Mouse (Mus musculus) myocyte (in vitro differentiated cells): ENCODE measurements around the gene Tpm1. TPM values are rescaled to one million over a fixed set of nuclear protein-coding genes. Genes with fewer than 3 reads are reported as not detected.

ENCODE experiments used
- H3K27me3 ChIP-seq: one replicate; pipeline ENCODE4 v1.6.1; 2011; ENCODE audit not compliant: control insufficient read depth, insufficient read depth, insufficient read length
- H3K36me3 ChIP-seq: one replicate; pipeline ENCODE4 v1.6.1; 2011; ENCODE audit not compliant: control insufficient read depth, insufficient read depth
- H3K4me2 ChIP-seq: one replicate; pipeline ENCODE4 v1.6.1; 2011; ENCODE audit warnings: low read depth, control low read depth
- H3K4me3 ChIP-seq: one replicate; pipeline ENCODE4 v1.5.1; 2011; ENCODE audit warnings: mild to moderate bottlenecking, control low read depth, moderate library complexity
- H3K79me2 ChIP-seq: one replicate; pipeline ENCODE4 v1.6.1; 2011; ENCODE audit not compliant: control insufficient read depth, insufficient read depth
- H3ac ChIP-seq: one replicate; pipeline ENCODE4 v1.6.1; 2011; ENCODE audit not compliant: control insufficient read depth, insufficient read length
- CEBPB ChIP-seq: IDR thresholded peaks from 2 replicates; pipeline ENCODE4 v1.6.1; 2011; ENCODE audit warnings: mild to moderate bottlenecking, moderate library complexity; ENCODE audit not compliant: poor library complexity, insufficient read depth, severe bottlenecking
- E2F4 ChIP-seq: IDR thresholded peaks from one replicate; pipeline ENCODE4 v1.6.1; 2011; ENCODE audit warnings: mild to moderate bottlenecking, control low read depth, moderate library complexity; ENCODE audit not compliant: insufficient read depth
- MAX ChIP-seq: IDR thresholded peaks from one replicate; pipeline ENCODE4 v1.6.1; 2011; ENCODE audit warnings: low read depth, mild to moderate bottlenecking, control low read depth
- MYOD1 ChIP-seq, 3 experiments: IDR thresholded peaks; one replicate each; pipeline ENCODE4 v1.6.1; 2011; ENCODE audit warnings: control low read depth in 2 of 3, low read depth in 2 of 3, mild to moderate bottlenecking in 2 of 3, moderate library complexity in 1 of 3; ENCODE audit not compliant: insufficient read length in 2 of 3, control insufficient read depth in 1 of 3
- MYOG ChIP-seq, 3 experiments: IDR thresholded peaks; one replicate each; pipeline ENCODE4 v1.6.1; 2011; ENCODE audit warnings: control low read depth in 2 of 3, low read depth in 2 of 3, mild to moderate bottlenecking in 2 of 3; ENCODE audit not compliant: insufficient read length in 2 of 3, control insufficient read depth in 1 of 3, insufficient read depth in 1 of 3
- POLR2A ChIP-seq: IDR thresholded peaks from one replicate; pipeline ENCODE4 v1.6.1; 2011; ENCODE audit warnings: low read depth, mild to moderate bottlenecking, control low read depth, moderate library complexity; ENCODE audit not compliant: insufficient read length
- POLR2AphosphoS2 ChIP-seq: IDR thresholded peaks from one replicate; pipeline ENCODE4 v1.6.1; 2011; ENCODE audit warnings: low read depth, control low read depth; ENCODE audit not compliant: insufficient read length
- REST ChIP-seq: IDR thresholded peaks from one replicate; pipeline ENCODE4 v1.6.1; 2011; ENCODE audit warnings: mild to moderate bottlenecking, control low read depth, moderate library complexity; ENCODE audit not compliant: insufficient read depth, insufficient read length
- SRF ChIP-seq: IDR thresholded peaks from one replicate; pipeline ENCODE4 v1.6.1; 2011; ENCODE audit warnings: low read depth; ENCODE audit not compliant: control insufficient read depth, insufficient read length
- TCF12 ChIP-seq: IDR thresholded peaks from one replicate; pipeline ENCODE4 v1.6.1; 2011; ENCODE audit warnings: mild to moderate bottlenecking, control low read depth; ENCODE audit not compliant: poor library complexity, insufficient read depth, severe bottlenecking
- TCF3 ChIP-seq: IDR thresholded peaks from one replicate; pipeline ENCODE4 v1.6.1; 2011; ENCODE audit warnings: low read depth, control low read depth; ENCODE audit not compliant: insufficient read length
- USF1 ChIP-seq: IDR thresholded peaks from one replicate; pipeline ENCODE4 v1.6.1; 2011; ENCODE audit warnings: low read depth, mild to moderate bottlenecking, control low read depth, moderate library complexity
- polyA plus RNA-seq: library from polyadenylated mRNA; unstranded; fragments of >200 nt; fragmentation: generic; extraction: Trizol; gene quantifications from one replicate; pipeline ENCODE4 v1.2.1, GENCODE M21; 2012; ENCODE audit warnings: missing spikeins

The Tpm1 gene
- polyA plus RNA-seq, 1 experiment = 1,921 TPM

GRCm38 (mm10) chr9:67026890-67027289 is 22.3 kb downstream of the Tpm1 start:
- Histone ChIP-seq H3K79me2 (peaks cover 3% of the 10 kb centered on the region), H3K4me3 (no peak overlapping the region), H3ac (no peak overlapping the region), H3K36me3 (peaks cover 88% of the 10 kb centered on the region), H3K4me2 (no peak overlapping the region), H3K27me3 (no peaks in the 10 kb centered on the region)
- TF ChIP-seq MAX (no peak), POLR2AphosphoS2 (peak; percentile 47), TCF3 (no peak), POLR2A (no peak), E2F4 (no peak)

GRCm38 (mm10) chr9:67026061-67026460 is 23.1 kb downstream of the Tpm1 start:
- Histone ChIP-seq H3K36me3 (peaks cover 89% of the 10 kb centered on the region), H3K4me3 (no peak overlapping the region), H3K27me3 (no peaks in the 10 kb centered on the region), H3K79me2 (peaks cover 3% of the 10 kb centered on the region), H3K4me2 (no peak overlapping the region), H3ac (no peak overlapping the region)
- peak in 1 of 3 experiments; percentile 17 for TF ChIP-seq MYOG (IDR thresholded peaks at IDR 0.05; ENCODE audit: control insufficient read depth in 1 of 3, insufficient read depth in 1 of 3, insufficient read length in 2 of 3, low read depth in 2 of 3)
- TF ChIP-seq REST = no peak
- peak; percentile 70 for TF ChIP-seq POLR2AphosphoS2

- TF ChIP-seq MYOD1 (IDR thresholded peaks at IDR 0.05; ENCODE audit: control insufficient read depth in 1 of 3, insufficient read length in 2 of 3, low read depth in 2 of 3) = no peak
- TF ChIP-seq MYOG (IDR thresholded peaks at IDR 0.05; ENCODE audit: control insufficient read depth in 1 of 3, insufficient read depth in 1 of 3, insufficient read length in 2 of 3, low read depth in 2 of 3) = peak in 1 of 3 experiments; percentile 12
- no peak for TF ChIP-seq TCF12
- peak; percentile 27 for TF ChIP-seq MAX
- no peak for TF ChIP-seq E2F4
- TF ChIP-seq USF1 = no peak
- no peak for TF ChIP-seq TCF3
- TF ChIP-seq POLR2AphosphoS2 = peak; percentile 77
- TF ChIP-seq CEBPB = peak; percentile 79
- TF ChIP-seq POLR2A = peak; percentile 40
- no peak for TF ChIP-seq SRF
- no peak for TF ChIP-seq REST
- Histone ChIP-seq H3K4me2 (peak overlapping the region; percentile 41), H3K36me3 (peaks cover 84% of the 10 kb centered on the region), H3K27me3 (no peaks in the 10 kb centered on the region), H3ac (no peak overlapping the region), H3K4me3 (no peak overlapping the region), H3K79me2 (peaks cover 3% of the 10 kb centered on the region)
Observed at GRCm38 (mm10) chr9:67024889-67025692, 24.1 kb downstream of the Tpm1 start.

- Histone ChIP-seq H3K36me3 (peaks cover 67% of the 10 kb centered on the region), H3K27me3 (no peaks in the 10 kb centered on the region), H3ac (no peak overlapping the region), H3K4me2 (no peak overlapping the region), H3K79me2 (peaks cover 3% of the 10 kb centered on the region), H3K4me3 (no peak overlapping the region)
- peak; percentile 16 for TF ChIP-seq POLR2A
- no peak for TF ChIP-seq MYOG (IDR thresholded peaks at IDR 0.05; ENCODE audit: control insufficient read depth in 1 of 3, insufficient read depth in 1 of 3, insufficient read length in 2 of 3, low read depth in 2 of 3)
- peak; percentile 75 for TF ChIP-seq POLR2AphosphoS2
Observed at GRCm38 (mm10) chr9:67023371-67023770, 25.8 kb downstream of the Tpm1 start.

GRCm38 (mm10) chr9:67020063-67020462 is 29.1 kb downstream of the Tpm1 start:
- Histone ChIP-seq H3ac (no peak overlapping the region), H3K36me3 (peaks cover 35% of the 10 kb centered on the region), H3K79me2 (no peaks in the 10 kb centered on the region), H3K27me3 (no peaks in the 10 kb centered on the region), H3K4me2 (no peak overlapping the region), H3K4me3 (no peak overlapping the region)
- TF ChIP-seq POLR2AphosphoS2 (peak; percentile 76), MAX (no peak)

GRCm38 (mm10) chr9:67013501-67013900 is 35.7 kb downstream of the Tpm1 start:
- TF ChIP-seq MAX (no peak), MYOG (IDR thresholded peaks at IDR 0.05; ENCODE audit: control insufficient read depth in 1 of 3, insufficient read depth in 1 of 3, insufficient read length in 2 of 3, low read depth in 2 of 3) (no peak), E2F4 (no peak), POLR2AphosphoS2 (no peak), MYOD1 (IDR thresholded peaks at IDR 0.05; ENCODE audit: control insufficient read depth in 1 of 3, insufficient read length in 2 of 3, low read depth in 2 of 3) (no peak), POLR2A (no peak), CEBPB (no peak), USF1 (no peak), TCF12 (no peak), REST (no peak), TCF3 (no peak), SRF (no peak)
- H3K27me3 ChIP-seq = no peaks in the 10 kb centered on the region
- H3K36me3 ChIP-seq = no peaks in the 10 kb centered on the region
- no peak overlapping the region for H3ac ChIP-seq
- H3K79me2 ChIP-seq = no peaks in the 10 kb centered on the region
- peak overlapping the region; percentile 60 for H3K4me2 ChIP-seq
- H3K4me3 ChIP-seq = no peak overlapping the region
